Mouse (Mus musculus): ENCODE results near the gene Lrp4.

GRCm38 (mm10) chr2:91462196-91462595 is 4.9 kb downstream of the Lrp4 start:
- TF ChIP-seq CTCF (IDR thresholded peaks at IDR 0.05; ENCODE audit: low read depth): no peak
- no peak for TF ChIP-seq EP300 (IDR thresholded peaks at IDR 0.05; ENCODE audit: low read depth)
